Mouse (Mus musculus) midbrain, embryonic 10.5 days (tissue): ENCODE measurements around the gene Nolc1. TPM values are rescaled to one million over a fixed set of nuclear protein-coding genes. Genes with fewer than 3 reads are reported as not detected.

Experiments used
- DNase-seq: peaks from one replicate; pipeline ENCODE4 v3.0.0-alpha.2; 2017; ENCODE audit warnings: low spot score
- H3K27ac ChIP-seq: fragments of 300-500 bp; sonication (generic); replicated peaks from 2 replicates; pipeline ENCODE4 v1.5.1; 2016; ENCODE audit warnings: mild to moderate bottlenecking
- H3K27me3 ChIP-seq: fragments of 300-500 bp; sonication (generic); 2 replicates; pipeline ENCODE4 v1.6.1; 2016; ENCODE audit warnings: low read depth, mild to moderate bottlenecking; ENCODE audit not compliant: poor library complexity, severe bottlenecking
- H3K36me3 ChIP-seq: fragments of 300-500 bp; sonication (generic); 2 replicates; pipeline ENCODE4 v1.6.1; 2016; ENCODE audit warnings: mild to moderate bottlenecking, moderate library complexity
- H3K4me1 ChIP-seq: fragments of 300-500 bp; sonication (generic); 2 replicates; pipeline ENCODE4 v1.6.1; 2016
- H3K4me3 ChIP-seq: fragments of 300-500 bp; sonication (generic); 2 replicates; pipeline ENCODE4 v1.5.1; 2016; ENCODE audit warnings: mild to moderate bottlenecking, moderate library complexity
- H3K9me3 ChIP-seq: fragments of 300-500 bp; sonication (generic); replicated peaks from 2 replicates; pipeline ENCODE4 v1.6.1; 2016; ENCODE audit warnings: mild to moderate bottlenecking
- WGBS: fragments of 180-500 bp; shearing (Covaris S2); methylation state at CpG from one replicate; pipeline ENCODE4 v1.1.7; 2016; 5-methylcytosine and 5-hydroxymethylcytosine counted together
- polyA plus RNA-seq: library from polyadenylated mRNA; unstranded; fragments of >200 nt; fragmentation: Nextera tagmentation; extraction: Ambion mirVana; gene quantifications from 2 replicates; pipeline ENCODE4 v1.2.1, GENCODE M21; 2016

The Nolc1 gene
- 128 and 141 TPM in 2 replicates for polyA plus RNA-seq

DNA sequence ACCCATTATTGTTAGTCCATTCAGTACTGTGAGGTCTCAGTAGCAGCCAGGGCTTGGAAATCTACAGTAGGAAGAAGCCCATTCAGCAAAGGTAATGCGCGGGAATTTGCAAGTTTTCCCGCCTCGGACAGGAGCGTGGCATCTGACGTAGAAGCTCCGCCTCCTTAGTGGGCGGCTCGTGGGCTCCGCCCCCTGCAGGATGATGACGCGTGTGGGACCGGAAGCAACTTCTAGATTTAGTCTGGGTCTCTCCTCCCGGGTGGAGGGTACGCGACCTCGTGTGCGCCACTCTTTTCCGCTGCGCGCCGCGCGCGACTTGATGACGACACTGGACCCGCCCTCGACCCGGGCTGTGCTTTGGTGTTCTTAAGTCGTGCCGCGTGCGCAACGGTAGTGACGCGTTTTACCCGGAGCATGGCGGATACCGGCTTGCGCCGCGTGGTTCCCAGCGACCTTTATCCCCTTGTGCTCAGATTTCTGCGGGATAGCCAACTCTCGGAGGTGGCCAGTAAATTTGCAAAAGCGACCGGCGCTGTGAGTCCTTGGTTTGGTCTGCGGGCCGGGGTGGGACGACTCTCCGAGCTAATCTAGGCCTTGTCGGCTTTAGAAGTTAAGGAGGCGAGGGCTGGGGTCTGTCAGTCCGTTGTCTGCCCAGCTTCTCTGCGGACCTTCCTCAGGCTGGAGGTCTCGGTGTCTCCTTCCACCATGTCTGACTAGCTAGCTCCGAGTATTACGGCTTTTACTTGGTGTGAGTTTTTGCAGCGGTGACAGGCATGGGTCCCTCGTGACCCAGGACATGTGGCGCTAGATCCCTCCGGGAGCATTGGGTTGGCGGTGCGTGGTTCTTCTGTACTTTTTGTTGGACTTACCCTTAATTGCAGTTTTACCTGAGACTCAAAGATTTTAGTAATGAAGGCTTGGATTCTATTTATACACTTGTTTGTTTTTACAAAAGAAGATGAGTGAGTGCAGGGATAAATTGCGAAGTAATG, at the start of gene Nolc1:
Gene Nolc1 (plus strand): TSS at position 248 of the 992 bp plus-strand sequence.
- peak within 1 kb of the TSS; percentile 87 for H3K27ac ChIP-seq
- H3K4me1 ChIP-seq, result peaks cover 20% of the 10 kb centered on the region
- H3K36me3 ChIP-seq, result peaks cover 71% of the 10 kb centered on the region
- under 1% methylated on average over 66 of the region's 66 CpGs for WGBS
- no peaks in the 10 kb centered on the region for H3K27me3 ChIP-seq
- no peaks in the 10 kb centered on the region for H3K9me3 ChIP-seq
- peak; percentile 99 for DNase-seq
- H3K4me3 ChIP-seq, result peak within 1 kb of the TSS; percentile 77

DNA sequence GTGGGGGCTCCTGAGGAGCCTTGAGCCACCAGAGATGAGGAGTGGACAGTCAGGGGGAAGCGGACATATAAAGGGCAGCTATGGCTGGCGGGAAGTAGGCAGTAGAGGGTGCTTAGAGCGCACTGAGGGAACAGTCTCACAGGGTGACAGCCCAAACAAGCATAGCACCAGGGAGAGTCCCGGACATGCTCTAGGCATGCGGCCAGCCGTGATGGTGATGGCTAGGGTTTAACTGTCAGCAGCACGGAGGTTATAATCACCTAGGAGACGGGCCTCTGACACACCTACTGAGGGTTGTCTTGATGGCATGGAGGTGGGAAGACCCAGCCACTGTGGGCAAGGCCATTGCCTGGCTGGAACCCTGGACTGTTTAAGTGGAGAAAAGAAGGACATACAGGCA, 49.1 kb upstream of the Nolc1 start:
- Histone ChIP-seq H3K27me3 (no peaks in the 10 kb centered on the region), H3K36me3 (peaks cover 21% of the 10 kb centered on the region), H3K9me3 (peaks cover 5% of the 10 kb centered on the region; the same call in 1 of the 2 replicates), H3K4me3 (no peak overlapping the region), H3K27ac (no peak overlapping the region), H3K4me1 (peaks cover 10% of the 10 kb centered on the region)
- DNase-seq, result no peak
- 75% methylated on average over 8 of the region's 8 CpGs for WGBS

DNA sequence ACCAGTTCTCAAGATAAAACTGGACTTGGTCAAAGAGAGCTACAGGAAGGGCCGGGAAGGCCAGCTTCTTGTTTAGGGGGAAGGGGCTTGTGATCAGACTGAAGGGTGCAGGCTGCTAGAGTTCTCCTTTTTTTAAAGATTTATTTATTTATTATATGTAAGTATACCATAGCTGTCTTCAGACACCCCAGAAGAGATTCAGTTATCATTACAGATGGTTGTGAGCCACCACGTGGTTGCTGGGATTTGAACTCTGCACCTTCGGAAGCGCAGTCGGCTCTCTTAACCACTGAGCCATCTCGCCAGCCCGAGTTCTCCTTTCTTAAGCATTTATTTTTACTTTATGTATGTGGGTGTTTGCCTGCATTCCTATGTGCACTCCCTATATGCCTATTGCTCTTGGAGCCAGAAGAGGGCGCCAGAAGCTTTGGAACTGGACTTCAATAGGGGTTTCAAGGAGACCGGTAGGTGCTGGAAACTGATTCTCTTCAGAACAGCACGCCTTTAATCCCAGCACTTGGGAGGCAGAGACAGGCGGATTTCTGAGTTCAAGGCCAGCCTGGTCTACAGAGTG, 46.8 kb upstream of the Nolc1 start:
- Histone ChIP-seq H3K4me1 (peaks cover 12% of the 10 kb centered on the region), H3K27me3 (no peaks in the 10 kb centered on the region), H3K27ac (no peak overlapping the region), H3K9me3 (peaks cover 5% of the 10 kb centered on the region; the same call in 1 of the 2 replicates), H3K4me3 (no peak overlapping the region), H3K36me3 (peaks cover 44% of the 10 kb centered on the region)
- DNase-seq, result no peak
- 72% methylated on average over 11 of the region's 11 CpGs for WGBS

DNA sequence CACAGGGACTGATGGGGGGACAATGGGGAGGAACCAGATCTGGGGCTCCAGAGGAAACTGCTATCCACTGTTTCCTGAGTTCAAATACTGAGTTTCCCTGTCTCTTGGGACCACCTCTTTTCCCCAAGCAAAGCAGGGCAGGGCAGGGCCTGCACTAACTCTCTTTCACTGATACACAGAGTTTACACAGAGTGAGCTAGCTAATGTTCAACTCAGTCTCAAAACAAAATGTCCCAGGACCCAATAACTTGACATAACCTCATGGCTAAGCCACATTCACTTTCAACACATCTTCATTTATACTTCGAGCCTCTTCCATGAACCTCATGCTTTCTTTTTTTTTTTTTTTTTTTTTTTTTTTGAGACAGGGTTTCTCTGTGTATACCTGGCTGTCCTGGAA, 46.0 kb upstream of the Nolc1 start:
- 96% methylated on average over 1 of the region's 1 CpGs for WGBS
- Histone ChIP-seq H3K9me3 (peaks cover 5% of the 10 kb centered on the region; the same call in 1 of the 2 replicates), H3K4me3 (no peak overlapping the region), H3K27me3 (no peaks in the 10 kb centered on the region), H3K4me1 (peaks cover 12% of the 10 kb centered on the region), H3K27ac (no peak overlapping the region), H3K36me3 (peaks cover 52% of the 10 kb centered on the region)
- no peak for DNase-seq

DNA sequence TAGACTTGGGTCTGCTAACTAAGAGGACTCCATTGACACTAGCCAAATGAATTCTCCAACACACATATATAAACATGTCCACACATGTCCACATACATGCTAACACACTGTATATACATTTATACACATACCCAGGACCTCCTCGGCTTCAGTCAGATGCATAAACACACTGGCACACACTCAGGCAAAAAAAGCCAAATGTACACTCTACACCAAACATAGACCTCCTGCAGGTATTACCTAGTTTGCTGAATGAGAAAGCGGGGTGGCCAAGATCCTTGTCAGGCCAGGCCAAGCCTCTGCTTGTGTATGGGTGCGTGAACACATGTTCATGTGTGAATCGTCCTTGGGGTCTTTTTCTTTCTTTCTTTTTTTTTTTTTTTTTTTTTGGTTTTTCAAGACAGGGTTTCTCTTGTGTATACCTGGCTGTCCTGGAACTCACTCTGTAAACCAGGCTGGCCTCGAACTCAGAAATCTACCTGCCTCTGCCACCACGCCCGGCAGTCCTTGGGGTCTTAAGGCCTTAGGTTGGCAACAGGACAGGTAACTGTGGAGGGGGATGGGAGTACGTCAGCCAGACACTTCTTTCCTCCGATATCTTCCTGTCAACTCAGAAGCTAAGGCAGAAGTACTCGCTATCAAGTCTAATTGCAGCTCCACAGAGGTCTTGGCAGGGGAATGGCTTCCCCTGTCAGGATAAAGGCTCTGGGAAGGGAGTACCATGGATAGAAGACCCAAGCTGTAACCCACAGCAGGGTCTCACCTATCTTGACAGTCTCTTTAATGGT, 45.3 kb upstream of the Nolc1 start:
- H3K27ac ChIP-seq, result no peak overlapping the region

DNA sequence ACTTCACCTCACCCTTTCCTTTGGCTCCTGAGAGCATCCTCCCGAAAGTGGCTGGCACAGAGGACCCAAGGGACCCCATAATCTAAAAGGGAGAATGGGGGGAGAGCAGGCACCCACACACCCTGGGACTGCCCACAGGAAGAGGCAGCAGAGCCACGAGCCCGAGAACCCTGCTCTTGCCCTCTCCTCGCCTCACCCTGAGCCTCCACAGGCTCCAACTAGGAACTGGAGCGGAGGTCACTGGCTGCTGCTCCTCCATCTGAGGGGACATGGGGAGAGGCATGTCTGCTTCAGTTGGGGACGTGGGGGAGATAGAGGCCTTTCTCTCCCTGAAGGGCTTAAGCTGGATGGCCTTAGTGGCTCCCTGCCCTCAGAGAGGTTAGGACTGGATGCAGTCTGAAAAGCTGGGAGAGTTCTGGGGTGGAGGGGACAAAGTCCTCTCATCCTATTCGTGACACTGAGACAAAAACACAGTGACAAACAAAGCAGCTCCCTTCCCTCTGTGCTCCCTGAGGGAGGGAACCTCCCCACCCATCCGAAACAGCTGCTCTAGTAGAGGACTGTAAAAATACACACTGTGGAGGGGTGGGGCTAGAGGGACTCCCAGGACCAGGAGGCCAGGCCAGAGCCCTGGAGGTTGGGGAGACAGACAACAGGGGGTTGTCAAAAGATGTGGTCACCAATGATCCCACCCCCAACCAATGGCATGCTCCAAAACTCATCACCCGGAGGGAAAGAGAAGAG, 43.8 kb upstream of the Nolc1 start:
- WGBS, result 78% methylated on average over 9 of the region's 9 CpGs
- H3K4me1 ChIP-seq, result peaks cover 23% of the 10 kb centered on the region
- H3K27me3 ChIP-seq, result no peaks in the 10 kb centered on the region
- peaks cover 5% of the 10 kb centered on the region; the same call in 1 of the 2 replicates for H3K9me3 ChIP-seq
- H3K27ac ChIP-seq, result no peak overlapping the region
- no peak for DNase-seq
- peaks cover 74% of the 10 kb centered on the region for H3K36me3 ChIP-seq
- no peak overlapping the region for H3K4me3 ChIP-seq

More for the DNA sequence above, 45.3 kb upstream of the Nolc1 start:
- H3K9me3 ChIP-seq, result peaks cover 5% of the 10 kb centered on the region; the same call in 1 of the 2 replicates
- no peak for DNase-seq
- no peaks in the 10 kb centered on the region for H3K27me3 ChIP-seq
- H3K4me1 ChIP-seq, result peaks cover 12% of the 10 kb centered on the region
- H3K36me3 ChIP-seq, result peaks cover 60% of the 10 kb centered on the region
- H3K4me3 ChIP-seq, result no peak overlapping the region
- 96% methylated on average over 10 of the region's 10 CpGs for WGBS

DNA sequence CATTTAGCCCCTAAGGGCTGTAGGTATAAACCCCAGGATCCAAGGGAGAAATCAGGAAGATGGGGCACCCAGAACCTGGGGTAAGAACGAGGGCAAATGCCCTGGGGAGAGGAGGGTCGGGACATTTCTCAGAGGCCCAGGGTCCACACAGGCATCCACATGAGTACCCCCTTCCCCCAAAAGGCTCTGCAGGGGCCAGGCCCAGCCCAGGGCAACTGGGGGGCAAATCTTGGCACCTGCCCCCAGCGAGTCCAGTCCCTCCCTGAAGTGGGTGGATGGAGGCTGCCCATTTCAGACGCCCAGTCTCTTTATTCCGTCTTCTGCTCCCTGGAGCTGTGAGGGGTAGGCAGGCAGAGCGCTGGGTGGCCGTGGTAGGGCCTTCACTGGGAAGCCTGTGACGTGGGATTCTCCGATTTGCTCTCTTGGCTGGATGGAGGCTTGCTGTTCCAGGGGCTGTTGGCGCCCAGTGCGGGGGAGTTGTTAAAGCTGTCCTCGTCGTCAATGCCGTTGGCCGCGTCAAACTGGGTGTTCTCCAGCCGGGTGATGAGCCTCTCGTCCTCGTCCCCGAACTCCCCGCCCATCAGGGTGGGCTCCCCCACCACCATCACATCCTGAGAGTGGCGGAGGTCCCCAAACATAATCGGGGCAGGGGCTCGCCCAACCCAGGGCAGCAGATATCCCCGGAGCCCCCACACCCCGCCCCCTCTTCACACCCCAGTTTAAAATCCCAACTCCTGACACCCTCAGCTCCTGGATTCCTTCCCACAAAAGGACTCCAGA, 42.7 kb upstream of the Nolc1 start:
- DNase-seq, result no peak
- Histone ChIP-seq H3K4me3 (no peak overlapping the region), H3K36me3 (peaks cover 78% of the 10 kb centered on the region), H3K4me1 (peaks cover 24% of the 10 kb centered on the region), H3K27ac (no peak overlapping the region), H3K27me3 (no peaks in the 10 kb centered on the region), H3K9me3 (peaks cover 5% of the 10 kb centered on the region; the same call in 1 of the 2 replicates)
- WGBS, result 89% methylated on average over 26 of the region's 26 CpGs

DNA sequence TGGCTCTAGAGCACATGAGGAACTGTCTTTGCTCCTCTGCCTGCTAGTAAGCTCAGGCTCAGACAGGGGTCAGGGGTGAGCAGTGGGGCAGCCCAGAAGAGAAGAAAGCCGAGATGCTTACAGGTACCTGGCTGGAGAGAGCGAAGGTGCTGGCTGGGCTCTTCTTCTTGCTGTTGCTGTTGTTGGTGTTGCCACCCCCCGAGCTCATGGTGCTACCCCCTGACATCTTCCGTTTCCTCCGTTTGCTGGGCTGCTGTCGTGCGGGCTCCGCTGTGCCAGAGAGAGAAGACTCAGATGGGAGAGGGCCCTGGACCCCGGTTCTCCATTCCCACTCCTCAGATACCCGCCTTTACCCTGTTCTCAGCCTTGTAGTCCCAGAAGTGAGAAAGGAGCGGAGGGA, 41.8 kb upstream of the Nolc1 start:
- no peak overlapping the region for H3K4me3 ChIP-seq
- peaks cover 34% of the 10 kb centered on the region for H3K4me1 ChIP-seq
- no peak overlapping the region for H3K27ac ChIP-seq
- no peak for DNase-seq
- peaks cover 78% of the 10 kb centered on the region for H3K36me3 ChIP-seq
- H3K9me3 ChIP-seq, result peaks cover 5% of the 10 kb centered on the region; the same call in 1 of the 2 replicates
- WGBS, result 92% methylated on average over 11 of the region's 11 CpGs
- H3K27me3 ChIP-seq, result no peaks in the 10 kb centered on the region

DNA sequence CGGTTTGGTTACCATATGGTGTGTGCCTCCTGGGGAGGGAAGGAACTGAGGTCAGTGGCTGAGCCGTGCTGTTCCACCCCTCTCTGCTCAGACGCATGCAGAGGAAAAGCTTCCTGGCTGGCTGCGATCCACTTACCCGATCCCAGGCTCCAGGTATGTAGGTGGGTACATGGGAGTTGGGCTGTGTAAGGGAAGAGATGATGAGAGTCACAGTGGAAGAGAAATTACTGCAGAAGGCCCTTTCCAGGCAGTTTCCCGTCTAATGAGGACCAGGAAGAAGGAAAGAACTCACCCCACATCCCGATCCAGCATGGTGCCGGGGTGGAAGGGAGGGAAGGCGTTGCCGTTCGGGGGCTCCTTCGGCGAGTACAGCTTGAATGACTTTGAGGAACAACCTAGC, 39.7 kb upstream of the Nolc1 start:
- Histone ChIP-seq H3K4me1 (peaks cover 49% of the 10 kb centered on the region), H3K27ac (no peak overlapping the region), H3K4me3 (peak overlapping the region; percentile 98), H3K36me3 (peaks cover 61% of the 10 kb centered on the region), H3K9me3 (no peaks in the 10 kb centered on the region), H3K27me3 (no peaks in the 10 kb centered on the region)
- DNase-seq, result no peak
- 92% methylated on average over 13 of the region's 13 CpGs for WGBS

DNA sequence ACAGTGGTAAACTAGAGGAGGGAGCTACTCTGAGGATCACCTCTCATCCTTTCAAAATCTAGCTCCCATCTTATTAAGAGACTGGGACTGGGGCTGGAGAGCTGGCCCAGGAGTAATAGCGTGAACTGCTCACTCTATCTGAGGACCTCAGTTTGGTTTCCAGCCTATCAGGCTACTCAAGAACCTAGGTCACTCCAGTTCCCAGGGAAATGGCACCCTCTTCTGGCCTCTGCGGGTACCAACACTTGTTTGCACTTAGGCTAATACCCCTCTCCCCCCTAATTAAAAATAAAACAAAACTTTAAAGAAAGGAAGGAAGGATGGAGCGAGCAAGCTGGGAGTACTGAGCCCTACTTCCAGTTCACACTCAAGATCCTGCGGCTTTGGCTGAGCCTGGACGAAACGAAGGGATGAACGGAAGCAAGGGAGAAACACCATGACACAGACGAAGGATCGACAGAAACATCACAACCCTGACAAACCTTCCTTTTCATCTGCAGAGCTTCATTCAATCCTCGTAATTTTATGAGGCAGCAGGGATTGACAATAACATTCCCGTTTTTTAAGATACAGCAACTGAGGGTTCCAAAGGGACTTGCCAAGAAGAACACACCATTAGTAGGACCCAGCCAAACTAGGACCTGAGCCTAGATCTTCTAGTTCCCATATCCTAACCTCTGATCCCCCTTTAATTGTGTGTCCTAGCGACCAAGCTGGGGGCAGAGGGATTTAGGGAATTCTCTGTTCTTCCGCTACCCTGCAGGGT, 39.0 kb upstream of the Nolc1 start:
- Histone ChIP-seq H3K9me3 (no peaks in the 10 kb centered on the region), H3K4me3 (peak overlapping the region; percentile 98), H3K27me3 (no peaks in the 10 kb centered on the region), H3K4me1 (peaks cover 56% of the 10 kb centered on the region), H3K27ac (peak overlapping the region; percentile 98), H3K36me3 (peaks cover 55% of the 10 kb centered on the region)
- 67% methylated on average over 13 of the region's 13 CpGs for WGBS
- DNase-seq, result no peak
